Mouse (Mus musculus): ENCODE measurements around the gene Nkain1. TPM values are rescaled to one million over a fixed set of nuclear protein-coding genes. Genes with fewer than 3 reads are reported as not detected.

Gene Nkain1
- not detected in 2 replicates for total RNA-seq (2017)

DNA sequence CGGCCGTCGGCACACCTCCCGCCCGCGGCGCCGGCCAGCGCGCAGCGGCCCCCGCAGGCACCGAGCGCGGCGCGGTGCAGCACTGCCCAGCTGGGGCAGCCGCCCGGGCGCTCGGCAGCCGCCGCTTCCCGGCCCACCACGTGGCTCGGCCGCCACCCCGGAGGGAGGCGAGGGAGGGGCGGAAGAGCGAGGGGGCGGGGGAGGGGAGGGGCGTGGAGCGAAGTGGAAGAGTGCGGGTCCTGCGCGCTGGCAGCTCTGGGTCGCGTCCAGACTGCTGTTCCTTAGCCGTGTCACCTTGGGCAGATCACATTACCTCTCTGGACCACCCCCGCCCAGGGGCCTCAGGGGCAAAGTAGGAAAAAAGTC, at the start of gene Nkain1:
TSS of gene Nkain1 (minus strand) at position 126 of the 366 bp plus-strand sequence.
- ATAC-seq (ENCODE audit: extremely low read depth, insufficient number of reproducible peaks, low FRiP score, poor library complexity, severe bottlenecking), result no peak

DNA sequence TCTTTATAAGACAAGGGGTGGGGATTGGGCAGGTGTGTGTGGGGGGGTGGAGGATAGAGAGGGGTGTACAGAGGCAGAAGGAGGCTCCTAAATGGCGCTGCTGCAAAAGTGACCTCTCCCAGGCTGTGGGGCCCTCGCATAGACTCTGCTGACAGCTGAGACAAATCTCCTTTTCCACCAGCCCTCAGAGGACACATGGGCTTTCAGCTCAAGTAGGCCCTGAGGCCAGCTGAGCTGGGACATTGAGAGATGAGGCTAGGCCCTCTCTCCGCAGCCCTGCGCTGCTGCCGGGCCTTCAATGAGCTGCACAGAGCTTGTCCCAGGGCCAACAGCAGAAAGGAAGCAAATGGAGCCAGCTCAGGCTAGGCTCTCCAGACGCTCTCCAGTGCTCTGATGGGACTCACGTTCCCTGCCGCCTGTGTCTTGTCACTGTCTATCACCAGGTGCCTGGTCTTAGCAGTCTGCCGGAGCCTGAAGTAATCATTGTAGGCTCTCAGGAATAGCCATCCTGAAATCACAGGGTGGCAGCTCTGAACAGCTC, 4.8 kb upstream of the Nkain1 start:
- no peak for ATAC-seq (ENCODE audit: extremely low read depth, insufficient number of reproducible peaks, low FRiP score, poor library complexity, severe bottlenecking)

DNA sequence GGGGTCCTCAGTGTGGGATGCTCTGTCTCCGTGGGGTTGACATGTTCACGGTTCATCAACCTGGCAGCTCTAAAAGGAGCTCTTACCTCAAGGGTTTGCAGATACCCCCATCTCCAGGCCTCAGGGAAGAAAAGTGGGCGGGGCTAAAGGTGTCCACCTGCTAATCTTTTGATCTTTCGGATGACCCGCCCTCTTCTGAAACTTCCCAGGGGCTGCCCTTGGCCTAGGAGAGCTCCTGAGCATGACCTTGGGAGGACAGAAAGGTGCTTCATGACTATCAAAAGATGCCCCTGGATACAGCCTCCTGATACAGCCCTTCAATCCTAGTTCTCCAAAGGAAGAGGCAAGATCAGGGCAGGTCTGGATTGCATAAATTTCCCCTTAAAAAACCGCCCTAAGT, 3.1 kb upstream of the Nkain1 start:
- ATAC-seq (ENCODE audit: extremely low read depth, insufficient number of reproducible peaks, low FRiP score, poor library complexity, severe bottlenecking), result no peak

GRCm38 (mm10) chr4:130576247-130576931, 2.4 kb upstream of the Nkain1 start:
- ATAC-seq (ENCODE audit: extremely low read depth, insufficient number of reproducible peaks, low FRiP score, poor library complexity, severe bottlenecking), result no peak

GRCm38 (mm10) chr4:130575533-130575932, 1.6 kb upstream of the Nkain1 start:
- no peak for ATAC-seq (ENCODE audit: extremely low read depth, insufficient number of reproducible peaks, low FRiP score, poor library complexity, severe bottlenecking)

DNA sequence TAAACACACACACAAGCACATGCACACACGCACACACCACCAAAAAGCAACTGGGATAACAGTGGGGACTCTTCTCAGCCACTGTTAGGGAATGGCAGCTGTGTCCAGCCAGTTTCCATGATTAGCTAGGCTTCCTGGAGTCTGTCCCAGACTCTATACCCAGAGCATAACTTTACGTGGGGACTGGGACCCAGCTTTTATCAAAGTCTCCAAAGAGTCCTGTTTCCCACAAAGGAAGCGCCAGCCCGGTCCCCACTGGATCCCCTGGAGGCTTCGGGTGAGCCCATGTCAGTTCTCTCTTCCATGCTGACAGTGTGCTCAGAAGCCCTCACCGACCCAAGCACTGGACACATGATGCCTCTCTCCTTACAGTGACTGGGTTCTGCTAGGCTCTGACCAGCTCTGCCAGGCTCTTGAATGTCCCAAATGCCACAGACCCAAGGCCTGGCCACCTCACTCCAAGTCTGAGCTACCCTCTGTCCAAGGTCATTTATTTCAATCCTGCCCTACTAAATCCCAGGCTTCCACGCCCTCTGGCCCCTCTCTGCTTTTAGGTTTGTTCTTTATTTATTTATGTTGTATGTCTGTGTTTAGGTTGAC, 988 bp upstream of the Nkain1 start:
- no peak for ATAC-seq (ENCODE audit: extremely low read depth, insufficient number of reproducible peaks, low FRiP score, poor library complexity, severe bottlenecking)

- no peak for ATAC-seq (ENCODE audit: extremely low read depth, insufficient number of reproducible peaks, low FRiP score, poor library complexity, severe bottlenecking)
Observed at GRCm38 (mm10) chr4:130573351-130574047, 474 bp downstream of the Nkain1 start.

DNA sequence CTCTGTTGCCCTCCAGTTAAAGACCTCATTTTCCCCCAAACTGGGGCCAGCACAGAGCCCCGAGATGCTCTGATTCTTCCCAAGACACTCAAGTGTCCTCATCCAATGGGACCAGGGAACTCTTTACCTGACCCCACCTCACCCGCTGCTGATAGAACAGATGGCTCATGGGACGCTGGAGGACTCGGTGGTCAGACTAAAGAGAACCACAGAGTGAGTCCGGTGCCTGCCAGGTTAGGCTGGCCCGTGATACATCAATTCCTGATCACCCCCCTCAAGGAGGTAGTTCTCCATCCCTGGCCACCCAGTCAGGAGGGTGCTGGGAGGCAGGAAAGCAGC, 992 bp downstream of the Nkain1 start:
- no peak for ATAC-seq (ENCODE audit: extremely low read depth, insufficient number of reproducible peaks, low FRiP score, poor library complexity, severe bottlenecking)

- ATAC-seq (ENCODE audit: extremely low read depth, insufficient number of reproducible peaks, low FRiP score, poor library complexity, severe bottlenecking), result 0 out of 2 replicates have a peak, but pooled peaks have one; percentile 16
Observed at GRCm38 (mm10) chr4:130572545-130572944, 1.4 kb downstream of the Nkain1 start.

- ATAC-seq (ENCODE audit: extremely low read depth, insufficient number of reproducible peaks, low FRiP score, poor library complexity, severe bottlenecking), result no peak
Observed at GRCm38 (mm10) chr4:130570941-130571720, 2.8 kb downstream of the Nkain1 start.

DNA sequence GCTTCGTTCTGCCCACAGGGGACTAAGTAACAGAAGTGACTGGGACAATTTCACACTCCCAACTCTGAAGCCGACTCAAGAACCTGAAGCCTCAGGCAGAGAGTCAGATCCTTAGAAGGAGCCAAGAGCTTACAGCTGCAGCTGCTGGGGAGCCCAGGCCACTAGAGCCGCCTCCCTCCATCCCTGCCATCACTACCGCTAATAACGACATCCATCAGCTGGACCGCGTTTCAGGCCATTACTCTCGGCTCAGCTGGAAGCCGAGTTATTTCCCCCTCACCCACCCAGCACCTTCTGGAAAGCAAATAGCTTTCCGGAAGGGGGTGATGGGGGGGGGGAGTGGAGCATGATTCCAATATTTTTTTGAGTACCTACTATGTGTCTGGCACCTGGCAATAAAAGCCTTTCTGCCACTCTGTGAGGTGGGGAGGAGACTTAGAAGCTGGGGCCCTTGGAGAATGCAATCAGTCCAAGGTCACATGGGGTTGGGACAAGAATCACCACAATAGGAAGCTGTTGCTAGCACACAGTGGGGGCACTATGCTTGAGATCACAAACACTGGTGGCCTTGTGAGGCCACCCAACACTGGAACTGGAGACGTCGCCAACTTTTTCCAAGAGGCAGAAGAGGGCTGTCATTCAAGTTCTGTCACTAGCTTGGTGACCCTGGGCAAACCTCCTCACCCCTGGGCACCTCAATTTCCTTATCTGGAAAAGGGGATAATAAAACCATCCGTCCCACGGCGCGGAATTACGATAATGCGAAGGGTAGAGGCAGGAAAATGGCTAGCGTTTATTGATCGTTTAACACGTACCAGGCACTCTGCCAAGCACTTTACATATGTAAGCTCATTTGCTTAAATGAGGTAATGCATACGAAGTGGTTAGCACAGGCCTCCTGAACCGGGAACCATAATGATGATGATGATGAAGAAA, 5.7 kb downstream of the Nkain1 start:
- no peak for ATAC-seq (ENCODE audit: extremely low read depth, insufficient number of reproducible peaks, low FRiP score, poor library complexity, severe bottlenecking)

GRCm38 (mm10) chr4:130563820-130564219, 10.2 kb downstream of the Nkain1 start:
- no peak for ATAC-seq (ENCODE audit: extremely low read depth, insufficient number of reproducible peaks, low FRiP score, poor library complexity, severe bottlenecking)

DNA sequence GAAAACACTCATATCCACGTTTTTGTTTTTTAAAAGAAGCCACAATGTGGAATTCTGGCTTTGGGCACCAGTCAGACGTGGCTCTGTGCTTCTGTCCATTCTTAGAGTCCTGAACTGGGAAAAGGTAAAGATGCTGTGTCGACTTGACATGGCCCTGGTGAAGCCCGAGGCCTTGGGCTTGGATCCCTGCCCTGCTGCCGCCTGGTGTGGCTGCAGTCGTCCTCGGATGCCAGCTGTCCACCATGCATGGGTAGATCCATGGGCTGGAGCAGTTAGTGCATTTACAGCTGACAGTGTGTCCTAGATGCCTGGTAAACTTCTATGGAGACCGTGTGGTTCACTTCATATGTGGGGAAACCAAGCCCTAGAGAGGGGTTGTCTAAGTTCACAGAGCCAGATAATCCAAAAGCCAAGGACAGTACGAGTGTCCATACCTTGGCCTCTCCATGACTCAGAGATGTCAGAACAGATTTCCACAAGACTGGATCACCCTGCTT, 10.7 kb downstream of the Nkain1 start:
- ATAC-seq (ENCODE audit: extremely low read depth, insufficient number of reproducible peaks, low FRiP score, poor library complexity, severe bottlenecking), result no peak

DNA sequence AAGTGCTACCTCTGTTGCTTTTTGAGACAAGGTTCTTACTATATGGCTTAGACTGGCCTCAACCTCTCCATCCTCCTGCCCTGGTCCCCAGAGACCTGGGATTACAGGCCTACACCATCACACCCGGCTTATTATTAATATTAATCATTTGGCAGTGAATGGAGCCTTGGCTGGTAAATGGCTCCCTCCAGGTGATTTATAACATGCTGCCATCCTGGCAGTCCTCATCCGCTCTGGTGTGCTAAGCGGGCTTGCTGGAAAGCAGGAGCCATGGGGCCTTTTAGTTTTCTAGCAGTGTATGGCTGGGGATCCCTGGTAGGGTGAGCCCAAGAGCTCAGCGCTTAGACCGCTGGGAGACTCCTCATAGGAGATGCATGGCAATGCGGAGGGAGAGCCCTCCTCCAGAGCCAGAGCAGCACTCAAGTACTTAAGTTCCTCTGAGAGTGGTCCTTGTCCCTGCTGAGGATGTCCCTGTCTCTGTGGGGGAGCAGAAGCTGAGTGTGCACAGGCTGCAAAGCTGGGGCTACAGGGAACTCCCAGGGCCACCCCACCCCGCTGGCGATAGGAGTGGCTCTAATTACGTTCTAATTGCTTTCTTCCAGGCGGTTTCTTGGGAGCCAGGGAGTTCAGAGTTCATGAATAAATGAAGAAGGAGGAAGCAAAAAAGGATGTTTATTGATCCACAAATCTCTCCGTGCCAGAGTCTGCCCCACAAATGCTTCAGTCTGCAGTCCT, 13.2 kb downstream of the Nkain1 start:
- no peak for ATAC-seq (ENCODE audit: extremely low read depth, insufficient number of reproducible peaks, low FRiP score, poor library complexity, severe bottlenecking)

DNA sequence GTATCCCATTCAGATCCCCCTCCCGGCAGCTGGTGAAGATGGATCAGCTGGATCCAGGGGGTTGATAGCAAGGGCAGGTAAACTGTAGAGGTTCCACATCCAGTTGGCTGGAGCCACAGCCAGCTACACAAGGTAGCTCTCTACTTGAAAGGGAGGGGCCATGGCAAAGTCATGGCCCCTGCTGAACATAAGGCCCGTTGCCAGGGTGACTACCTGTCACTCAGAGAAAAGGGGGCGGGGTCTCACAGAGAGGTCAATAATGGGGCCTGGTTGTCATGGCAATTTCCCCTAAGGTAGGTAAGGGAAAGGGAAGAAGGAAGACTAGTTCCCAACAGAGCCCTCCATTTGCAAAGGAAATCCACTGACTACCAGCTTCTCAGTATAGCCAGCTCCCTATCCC, 14.8 kb downstream of the Nkain1 start:
- ATAC-seq (ENCODE audit: extremely low read depth, insufficient number of reproducible peaks, low FRiP score, poor library complexity, severe bottlenecking), result no peak

DNA sequence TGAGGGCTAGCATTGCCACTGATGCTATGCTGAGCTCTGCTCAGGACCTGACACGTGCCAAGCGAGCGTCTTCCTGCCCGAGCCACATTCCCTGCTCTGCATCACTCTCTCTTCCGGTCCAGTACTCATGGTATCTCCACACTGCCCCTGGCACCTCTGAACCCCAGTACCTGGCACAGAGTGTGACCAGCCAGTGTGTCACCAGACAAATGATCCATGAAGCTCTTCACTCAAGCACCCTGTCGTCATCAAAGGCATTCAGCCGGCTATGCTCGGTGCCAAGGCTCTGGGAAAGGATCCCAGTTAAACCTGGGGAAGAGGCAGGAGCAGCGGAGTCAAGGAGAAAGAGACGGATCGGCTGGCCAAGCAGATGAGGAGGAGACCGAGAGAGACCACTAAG, 16.1 kb downstream of the Nkain1 start:
- no peak for ATAC-seq (ENCODE audit: extremely low read depth, insufficient number of reproducible peaks, low FRiP score, poor library complexity, severe bottlenecking)

DNA sequence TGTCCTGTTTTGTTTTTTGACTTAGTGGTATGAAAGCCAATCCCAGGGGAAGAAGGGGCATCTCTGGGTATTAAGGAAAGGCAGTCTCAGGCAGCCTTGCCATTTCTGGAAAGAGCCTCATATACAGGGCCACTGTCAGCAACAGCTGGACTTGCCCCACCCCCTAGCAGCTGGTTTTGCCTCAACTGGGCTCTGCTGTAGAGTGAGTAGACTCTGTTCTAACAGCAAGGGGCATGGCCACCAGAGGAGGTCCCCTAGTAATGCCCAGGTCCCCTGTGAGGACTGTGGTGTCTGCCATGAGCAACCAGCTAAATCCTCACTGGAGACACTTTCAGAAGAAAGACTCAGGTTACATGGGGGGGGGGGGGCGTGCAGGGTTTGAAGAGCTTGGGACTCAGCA, 17.0 kb downstream of the Nkain1 start:
- no peak for ATAC-seq (ENCODE audit: extremely low read depth, insufficient number of reproducible peaks, low FRiP score, poor library complexity, severe bottlenecking)

DNA sequence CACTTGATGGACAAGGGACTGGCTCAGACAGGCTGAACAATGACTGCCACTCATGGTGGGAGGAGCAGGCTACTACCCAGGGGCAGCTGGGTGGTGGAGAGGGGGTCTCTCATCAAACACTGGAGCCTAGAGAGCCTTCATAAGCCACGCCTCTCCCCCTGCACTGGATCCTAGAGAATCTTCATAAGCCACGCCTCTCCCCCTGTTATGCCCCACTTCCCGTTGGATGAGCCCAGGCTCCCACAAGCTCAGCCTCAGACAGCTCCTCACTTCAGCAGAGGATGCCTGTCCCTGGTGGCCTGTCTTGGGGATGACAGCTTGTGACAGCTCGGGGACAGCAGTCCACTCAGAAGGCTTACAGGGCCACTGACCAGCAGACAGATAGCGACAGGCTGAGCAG, 17.7 kb downstream of the Nkain1 start:
- no peak for ATAC-seq (ENCODE audit: extremely low read depth, insufficient number of reproducible peaks, low FRiP score, poor library complexity, severe bottlenecking)
